Mouse (Mus musculus): ENCODE results near the gene Rsph3b.
"Not testable (repeated sequence)": the region's sequence is repeated elsewhere in the genome, so short reads cannot be mapped to it uniquely, and the experiment has no call there.

DNA sequence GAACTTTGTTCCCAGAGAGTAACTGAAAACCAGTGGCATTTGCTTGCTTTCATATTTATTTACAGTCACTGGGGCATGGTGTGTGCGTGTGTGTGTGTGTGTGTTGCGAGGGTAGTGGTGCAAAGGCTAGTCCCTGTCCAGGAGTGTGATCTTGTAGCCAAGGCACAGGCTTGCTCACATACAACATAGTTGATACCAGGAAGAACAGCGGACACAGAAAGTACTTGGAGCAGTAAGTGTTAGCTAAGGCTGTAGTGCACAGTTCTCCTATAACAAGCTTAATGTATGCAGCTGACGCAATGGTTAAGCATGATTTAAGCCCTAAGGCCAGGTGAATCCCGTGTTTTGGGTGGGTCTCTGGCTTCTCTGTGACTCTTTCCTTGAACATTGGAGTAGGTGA is 30.9 kb upstream of the Rsph3b start:
- TF ChIP-seq POLR2A (IDR thresholded peaks at IDR 0.05; ENCODE audit: insufficient read depth, low read length); CTCF (IDR thresholded peaks at IDR 0.05; ENCODE audit: low read depth, low read length): not testable (repeated sequence)
